9 mouse cellular contexts compared by ENCODE assay signal in the genomic region with DNA sequence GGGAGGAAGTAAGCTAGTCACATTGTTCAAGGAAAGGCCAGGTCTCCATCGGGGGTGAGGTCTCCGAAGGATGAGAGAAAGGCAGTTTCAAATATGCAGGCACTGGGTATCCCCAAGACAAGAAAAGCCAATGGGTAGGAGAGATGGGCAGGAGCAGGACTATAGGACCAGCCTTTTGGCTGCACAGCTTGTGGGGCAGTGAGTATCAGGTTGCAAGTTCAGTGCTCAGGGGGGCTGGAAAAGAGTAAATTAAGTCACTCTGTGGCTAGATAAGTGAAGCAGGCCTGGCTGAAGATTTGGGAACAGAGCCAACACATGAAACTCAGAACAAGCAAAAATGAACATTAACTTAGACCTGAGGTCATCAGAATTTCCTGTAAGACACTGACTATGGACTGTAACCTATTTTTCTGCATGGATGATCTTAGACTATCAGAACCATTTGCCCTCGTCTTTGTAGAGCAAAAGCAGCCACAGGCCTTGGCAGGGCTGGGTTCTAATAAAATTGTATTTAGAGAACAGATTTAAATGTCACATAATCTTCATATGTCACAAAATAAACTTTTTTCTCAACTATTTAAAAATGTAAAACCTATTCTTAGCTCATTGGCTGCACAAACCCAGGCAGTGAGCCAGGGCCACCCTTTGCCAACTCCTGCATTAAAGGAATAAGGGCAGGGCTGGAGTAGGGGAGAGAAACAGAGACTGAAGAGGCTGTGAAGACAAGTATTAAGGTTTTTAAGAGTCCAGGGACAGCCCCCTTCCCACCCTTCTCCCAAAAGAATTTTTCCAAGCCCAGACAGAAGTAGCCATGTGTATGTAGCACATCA.
A peak's percentile ranks its signal among the peaks of the same experiment; 100 is the strongest.
DNase-seq lines count a peak whose midpoint lies in the region; ATAC-seq lines count a peak whose summit lies in the region.
"Had no signal": no experiment of that assay in that cellular context is flagged by ENCODE, and none has a peak within 500 bp of the region (broad histone marks: within the 10 kb centered on the region; RNA-seq: fewer than 3 reads in every experiment).

No protein-coding gene starts in this region.

- H3K9me3 ChIP-seq in limb, embryonic 12.5 days = peaks cover 5% of the 10 kb centered on the region; the same call in 1 of the 2 replicates
- peaks cover 2% of the 10 kb centered on the region; the same call in 1 of the 2 replicates for H3K9me3 ChIP-seq in limb, embryonic 10.5 days (replicated peaks)
- H3K9me3 ChIP-seq in limb, embryonic 15.5 days = no peaks in the 10 kb centered on the region
- no peaks in the 10 kb centered on the region for H3K9me3 ChIP-seq in midbrain, embryonic 16.5 days (replicated peaks; ENCODE audit: control insufficient read depth, low read length, poor library complexity, severe bottlenecking)

- no peak overlapping the region for H3K4me2 ChIP-seq in limb, embryonic 12.5 days
- no peak overlapping the region for H3K4me2 ChIP-seq in limb, embryonic 15.5 days
- H3K4me2 ChIP-seq in midbrain, embryonic 16.5 days (ENCODE audit: low read length) = no peak overlapping the region

- no peak overlapping the region for H3K4me3 ChIP-seq in limb, embryonic 12.5 days (replicated peaks)
- no peak overlapping the region for H3K4me3 ChIP-seq in limb, embryonic 10.5 days
- H3K4me3 ChIP-seq in limb, embryonic 15.5 days = no peak overlapping the region
- H3K4me3 ChIP-seq in midbrain, embryonic 16.5 days (ENCODE audit: low read depth, low read length) = no peak overlapping the region
- H3K4me3 ChIP-seq: myocyte had no signal

- peaks cover 24% of the 10 kb centered on the region; the same call in 1 of the 2 replicates for H3K4me1 ChIP-seq in limb, embryonic 12.5 days (replicated peaks)
- peaks cover 4% of the 10 kb centered on the region for H3K4me1 ChIP-seq in limb, embryonic 10.5 days
- peaks cover 21% of the 10 kb centered on the region for H3K4me1 ChIP-seq in limb, embryonic 15.5 days
- H3K4me1 ChIP-seq in midbrain, embryonic 16.5 days (ENCODE audit: control insufficient read depth, insufficient read depth, low read length) = no peaks in the 10 kb centered on the region

- no peak overlapping the region for H3K9ac ChIP-seq in limb, embryonic 12.5 days (replicated peaks)
- H3K9ac ChIP-seq in limb, embryonic 15.5 days = no peak overlapping the region
- H3K9ac ChIP-seq in midbrain, embryonic 16.5 days (ENCODE audit: low read depth, low read length) = no peak overlapping the region

- no peaks in the 10 kb centered on the region for H3K36me3 ChIP-seq in limb, embryonic 12.5 days
- H3K36me3 ChIP-seq in limb, embryonic 10.5 days = no peaks in the 10 kb centered on the region
- H3K36me3 ChIP-seq in limb, embryonic 15.5 days = no peaks in the 10 kb centered on the region
- H3K36me3 ChIP-seq in midbrain, embryonic 16.5 days (ENCODE audit: control insufficient read depth, insufficient read depth, low read length) = no peaks in the 10 kb centered on the region

- peak; percentile 5 for DNase-seq in adrenal gland, adult 2 months
- DNase-seq in adrenal gland, adult 8-10 months = no peak
- DNase-seq in limb, embryonic 10.5 days (ENCODE audit: low spot score) = no peak
- DNase-seq in kidney, postnatal 14 days = peak; percentile 61
- no peak for DNase-seq in natural killer cell, adult 2 months (ENCODE audit: low spot score in 2 of 2)

- WGBS in limb, embryonic 12.5 days = 65% methylated on average over 3 of the region's 3 CpGs
- WGBS in limb, embryonic 10.5 days = 78% methylated on average over 3 of the region's 3 CpGs
- 42% methylated on average over 3 of the region's 3 CpGs for WGBS in limb, embryonic 15.5 days
- 75% methylated on average over 3 of the region's 3 CpGs for WGBS in midbrain, embryonic 16.5 days

- 0 out of 2 replicates have a peak, but pooled peaks have one; percentile 15 for ATAC-seq in limb, embryonic 12.5 days (ENCODE audit: insufficient number of reproducible peaks, insufficient read depth, low FRiP score, low TSS enrichment, low read depth)
- peak; percentile 61; the same call in 1 of the 2 replicates for ATAC-seq in limb, embryonic 15.5 days (ENCODE audit: insufficient number of reproducible peaks, low FRiP score, low TSS enrichment, low read depth)
- ATAC-seq in midbrain, embryonic 16.5 days = no peak

- H3K27ac ChIP-seq in limb, embryonic 12.5 days = peak overlapping the region; percentile 45; the same call in 1 of the 2 replicates
- H3K27ac ChIP-seq in limb, embryonic 10.5 days = no peak overlapping the region
- peak overlapping the region; percentile 59 for H3K27ac ChIP-seq in limb, embryonic 15.5 days
- no peak overlapping the region for H3K27ac ChIP-seq in midbrain, embryonic 16.5 days (ENCODE audit: low read length)

- H3K27me3 ChIP-seq in limb, embryonic 12.5 days = no peaks in the 10 kb centered on the region
- no peaks in the 10 kb centered on the region for H3K27me3 ChIP-seq in limb, embryonic 10.5 days (ENCODE audit: low read depth, poor library complexity, severe bottlenecking)
- no peaks in the 10 kb centered on the region for H3K27me3 ChIP-seq in limb, embryonic 15.5 days
- no peaks in the 10 kb centered on the region for H3K27me3 ChIP-seq in midbrain, embryonic 16.5 days (ENCODE audit: control insufficient read depth, insufficient read depth, low read depth, low read length)

Comparison
In these comparisons a context has a peak if more than half of its experiments do, and no peak if none do; other contexts are left out.
1. DNase-seq: peak in adrenal gland, adult 2 months (single experiment) and kidney, postnatal 14 days (single experiment); none in adrenal gland, adult 8-10 months (single experiment), limb, embryonic 10.5 days (single experiment) and natural killer cell, adult 2 months (0 of 2).
2. H3K27ac ChIP-seq: peak in limb, embryonic 12.5 days (single experiment) and limb, embryonic 15.5 days (single experiment); none in limb, embryonic 10.5 days (single experiment) and midbrain, embryonic 16.5 days (single experiment).